Mouse (Mus musculus) bone marrow, adult 2 months (tissue): Measurements from ENCODE around the gene Dusp2.

ENCODE experiments used
- CTCF ChIP-seq: fragments of 200-500 bp; IDR thresholded peaks from 2 replicates; pipeline ENCODE4 v1.5.1; 2011; ENCODE audit warnings: low read length, control low read depth; ENCODE audit not compliant: control insufficient read depth, insufficient read depth
- POLR2A ChIP-seq: fragments of 200-500 bp; IDR thresholded peaks from 2 replicates; pipeline ENCODE4 v1.6.1; 2011; ENCODE audit warnings: low read depth, mild to moderate bottlenecking, control low read depth, low read length, borderline replicate concordance; ENCODE audit not compliant: control insufficient read depth

DNA sequence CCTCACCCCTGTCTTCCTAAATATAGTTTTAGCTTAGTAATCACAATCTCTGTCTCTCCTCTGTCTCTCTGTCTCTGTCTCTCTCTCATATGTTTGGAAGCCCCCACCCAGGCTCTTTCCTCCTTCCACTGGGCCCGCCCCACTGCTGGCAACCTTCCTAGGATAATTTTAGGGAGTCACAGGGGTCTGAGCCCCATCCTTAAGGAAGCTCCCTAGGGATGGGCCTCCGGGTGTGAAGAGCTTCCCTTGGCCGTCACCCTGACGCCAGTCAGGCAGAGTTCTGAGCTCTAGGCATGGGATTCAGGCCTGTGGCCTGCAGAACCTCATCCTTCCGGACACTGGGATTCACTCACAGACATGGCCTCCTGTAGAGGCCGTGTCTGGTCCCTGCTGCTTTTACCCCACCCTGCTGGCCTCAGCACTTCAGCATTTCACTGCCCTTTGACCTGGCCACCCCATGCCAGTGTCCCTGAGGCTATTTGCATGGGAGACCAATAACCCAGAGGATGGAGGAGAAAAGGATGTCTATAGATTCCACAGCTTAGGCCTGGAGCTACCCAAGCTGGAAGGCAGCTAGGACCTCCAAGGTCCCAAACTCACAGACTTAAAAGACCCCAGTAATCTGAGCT, 40.6 kb downstream of the Dusp2 start:
- TF ChIP-seq CTCF, result no peak
- TF ChIP-seq POLR2A, result no peak
